In the genomic region with DNA sequence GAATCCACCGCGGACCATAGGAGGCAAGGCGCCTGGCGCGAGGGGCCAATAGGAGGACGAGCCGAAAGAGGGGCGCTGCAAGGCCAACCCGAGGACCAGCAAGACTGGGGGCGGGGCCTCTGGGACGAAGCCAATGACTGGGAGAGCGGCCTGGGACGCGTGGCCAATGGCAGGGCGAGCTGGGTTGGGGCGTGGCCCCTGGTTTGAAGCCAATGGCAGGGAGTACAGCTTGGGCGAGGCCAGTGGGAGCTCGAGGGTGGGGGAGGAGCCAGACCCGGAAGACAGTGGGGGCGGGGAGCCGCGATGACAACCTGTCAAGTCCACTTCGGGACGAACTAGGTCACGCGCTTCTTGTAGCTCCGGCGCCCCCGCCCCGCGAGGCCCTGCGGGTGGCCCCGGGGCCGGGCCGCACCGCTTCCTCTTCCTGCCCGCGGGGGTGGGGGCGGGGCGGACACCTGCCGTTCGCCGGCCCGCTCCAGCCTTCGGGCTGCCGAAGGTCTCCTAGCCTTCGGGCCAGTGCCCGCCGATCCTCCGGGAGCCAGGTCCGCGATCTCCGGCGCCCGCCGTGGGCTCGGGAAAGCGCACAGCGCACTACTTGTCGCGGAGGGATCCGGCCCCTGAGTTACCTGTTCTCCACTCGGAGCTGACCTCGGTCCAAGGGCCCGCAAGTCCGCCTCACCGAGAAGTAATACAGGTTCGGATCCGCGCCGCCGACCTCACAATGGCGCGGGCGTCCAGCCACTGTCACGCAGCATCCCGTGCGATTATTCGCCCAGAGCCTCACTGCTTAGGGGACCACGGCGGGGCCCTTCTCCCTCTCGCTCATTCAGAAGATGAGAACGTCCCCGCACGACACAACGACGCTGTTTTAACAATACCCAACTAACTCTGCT, we compare ENCODE assay signal across 7 mouse cellular contexts. TPM values are rescaled to one million over a fixed set of nuclear protein-coding genes. Genes with fewer than 3 reads are reported as not detected.
DNase-seq lines count a peak whose midpoint lies in the region; ATAC-seq and TF ChIP-seq lines count a peak whose summit lies in the region.

No protein-coding gene starts in this region.

- H3K27me3 ChIP-seq in embryonic facial prominence, embryonic 10.5 days (replicated peaks; ENCODE audit: low read depth, poor library complexity, severe bottlenecking): peaks cover 8% of the 10 kb centered on the region
- no peaks in the 10 kb centered on the region for H3K27me3 ChIP-seq in intestine, postnatal 0 days (replicated peaks; ENCODE audit: control insufficient read depth, insufficient read depth, low read length)
- no peaks in the 10 kb centered on the region for H3K27me3 ChIP-seq in midbrain, embryonic 12.5 days
- H3K27me3 ChIP-seq in small intestine, adult 2 months (ENCODE audit: control insufficient read depth, insufficient read depth, low read length): no peaks in the 10 kb centered on the region

- H3K9ac ChIP-seq in intestine, postnatal 0 days (ENCODE audit: low read depth, low read length): peak overlapping the region; percentile 74
- H3K9ac ChIP-seq in midbrain, embryonic 12.5 days (replicated peaks): peak overlapping the region; percentile 71

- intact Hi-C loops in left cerebral cortex, postnatal 4 days (cut with DNase I): no loop called here

- DNase-seq in adrenal gland, postnatal 10 days: peak; percentile 100
- DNase-seq in embryonic facial prominence, embryonic 10.5 days (ENCODE audit: low spot score): peak; percentile 100
- peak; percentile 83 for DNase-seq in gonadal fat pad, adult 2 months (ENCODE audit: low read depth)
- peak; percentile 100 for DNase-seq in left cerebral cortex, postnatal 4 days

- H3K27ac ChIP-seq in embryonic facial prominence, embryonic 10.5 days (replicated peaks): peak overlapping the region; percentile 93
- peak overlapping the region; percentile 97 for H3K27ac ChIP-seq in intestine, postnatal 0 days (ENCODE audit: low read depth, low read length)
- H3K27ac ChIP-seq in midbrain, embryonic 12.5 days (replicated peaks): peak overlapping the region; percentile 95
- H3K27ac ChIP-seq in small intestine, adult 2 months (ENCODE audit: insufficient read depth, low read depth, low read length): peak overlapping the region; percentile 98

- peak; percentile 98 for ATAC-seq in intestine, postnatal 0 days
- ATAC-seq in midbrain, embryonic 12.5 days (ENCODE audit: low FRiP score, low read depth): peak; percentile 100

- H3K4me1 ChIP-seq in embryonic facial prominence, embryonic 10.5 days: peaks cover 30% of the 10 kb centered on the region
- peaks cover 15% of the 10 kb centered on the region for H3K4me1 ChIP-seq in intestine, postnatal 0 days (replicated peaks; ENCODE audit: control insufficient read depth, insufficient read depth, low read length)
- H3K4me1 ChIP-seq in midbrain, embryonic 12.5 days: peaks cover 12% of the 10 kb centered on the region
- peaks cover 24% of the 10 kb centered on the region for H3K4me1 ChIP-seq in small intestine, adult 2 months (ENCODE audit: control insufficient read depth, insufficient read depth, insufficient read length, low read length)

- TF ChIP-seq POLR2A in small intestine, adult 2 months (IDR thresholded peaks at IDR 0.05; ENCODE audit: low read depth, low read length): peak; percentile 71; the same call in 1 of the 2 replicates

- peak; percentile 46 for TF ChIP-seq CTCF in intestine, postnatal 0 days (IDR thresholded peaks at IDR 0.05; ENCODE audit: low read depth)
- no peak for TF ChIP-seq CTCF in small intestine, adult 2 months (IDR thresholded peaks at IDR 0.05; ENCODE audit: extremely low read depth, insufficient read length, insufficient replicate concordance, low read depth, low read length)

- peak overlapping the region; percentile 83 for H3K4me2 ChIP-seq in intestine, postnatal 0 days (replicated peaks; ENCODE audit: low read depth)
- peak overlapping the region; percentile 60 for H3K4me2 ChIP-seq in midbrain, embryonic 12.5 days (replicated peaks)

- H3K36me3 ChIP-seq in embryonic facial prominence, embryonic 10.5 days (replicated peaks): no peaks in the 10 kb centered on the region
- no peaks in the 10 kb centered on the region for H3K36me3 ChIP-seq in intestine, postnatal 0 days (ENCODE audit: control insufficient read depth, insufficient read depth)
- H3K36me3 ChIP-seq in midbrain, embryonic 12.5 days: no peaks in the 10 kb centered on the region
- no peaks in the 10 kb centered on the region for H3K36me3 ChIP-seq in small intestine, adult 2 months (ENCODE audit: control insufficient read depth, insufficient read depth, low read length)

- H3K9me3 ChIP-seq in embryonic facial prominence, embryonic 10.5 days: no peaks in the 10 kb centered on the region
- H3K9me3 ChIP-seq in intestine, postnatal 0 days (ENCODE audit: control insufficient read depth): no peaks in the 10 kb centered on the region
- no peaks in the 10 kb centered on the region for H3K9me3 ChIP-seq in midbrain, embryonic 12.5 days

- H3K4me3 ChIP-seq in embryonic facial prominence, embryonic 10.5 days: peak overlapping the region; percentile 78
- H3K4me3 ChIP-seq in intestine, postnatal 0 days (ENCODE audit: low read depth, low read length): peak overlapping the region; percentile 61
- H3K4me3 ChIP-seq in midbrain, embryonic 12.5 days: peak overlapping the region; percentile 71
- peak overlapping the region; percentile 66 for H3K4me3 ChIP-seq in small intestine, adult 2 months (ENCODE audit: low read depth, low read length)

- under 1% methylated on average over 87 of the region's 87 CpGs for WGBS in embryonic facial prominence, embryonic 10.5 days
- under 1% methylated on average over 85 of the region's 87 CpGs for WGBS in intestine, postnatal 0 days
- WGBS in midbrain, embryonic 12.5 days: under 1% methylated on average over 85 of the region's 87 CpGs
- under 1% methylated on average over 85 of the region's 87 CpGs for WGBS in small intestine, adult 2 months

RNA-seq across cellular contexts. Expression of a gene that starts 13.9 kb away (rescaled TPM):
- not detected for total RNA-seq in adrenal gland, postnatal 10 days (2021)
- polyA plus RNA-seq in embryonic facial prominence, embryonic 10.5 days (2016; fragmentation: Nextera tagmentation; extraction: Ambion mirVana): 0.07 and 0.08 TPM in 2 replicates
- polyA plus RNA-seq in gonadal fat pad, adult 2 months (2012; rRNA removed): 0.09 and 0.23 TPM in 2 replicates
- 0.09 and 0.26 TPM in 2 replicates for polyA plus RNA-seq in intestine, postnatal 0 days (2015; fragmentation: Nextera tagmentation; extraction: Ambion mirVana)
- not detected for total RNA-seq in left cerebral cortex, postnatal 4 days (2021)
- polyA plus RNA-seq in midbrain, embryonic 12.5 days (2016; fragmentation: Nextera tagmentation; extraction: Ambion mirVana): not detected in 2 replicates
- polyA plus RNA-seq in small intestine, adult 2 months (2012; rRNA removed): not detected in 2 replicates

RNA-seq across cellular contexts. Expression of a gene that starts 31.2 kb away (rescaled TPM):
- total RNA-seq in adrenal gland, postnatal 10 days (2021): 10 to 100 TPM; 40.3 to 58.9 TPM
- 11.8 and 11.9 TPM in 2 replicates for polyA plus RNA-seq in embryonic facial prominence, embryonic 10.5 days (2016; fragmentation: Nextera tagmentation; extraction: Ambion mirVana)
- polyA plus RNA-seq in gonadal fat pad, adult 2 months (2012; rRNA removed): 21.6 and 25.8 TPM in 2 replicates
- polyA plus RNA-seq in intestine, postnatal 0 days (2015; fragmentation: Nextera tagmentation; extraction: Ambion mirVana): 7.0 and 7.7 TPM in 2 replicates
- 100 to 1,000 TPM in 1 of 2 experiments, 10 to 100 TPM in 1; 89.2 to 101 TPM for total RNA-seq in left cerebral cortex, postnatal 4 days (2021)
- polyA plus RNA-seq in midbrain, embryonic 12.5 days (2016; fragmentation: Nextera tagmentation; extraction: Ambion mirVana): 25.4 and 29.2 TPM in 2 replicates
- polyA plus RNA-seq in small intestine, adult 2 months (2012; rRNA removed): 5.1 and 9.3 TPM in 2 replicates

Comparison
In these comparisons a context has a peak if more than half of its experiments do, and no peak if none do; other contexts are left out.
1. Peak in every context shown above with its lines: DNase-seq, ATAC-seq, H3K4me3 ChIP-seq and H3K27ac ChIP-seq.